Mouse (Mus musculus) urinary bladder, adult 18-20 months (tissue): ENCODE results near the gene C1qtnf3.

Source experiments
- DNase-seq, 2 experiments: peaks; one replicate each; pipeline ENCODE4 v3.0.0; 2022; ENCODE audit warnings: low spot score in 2 of 2, mixed read lengths in 2 of 2

Gene C1qtnf3

DNA sequence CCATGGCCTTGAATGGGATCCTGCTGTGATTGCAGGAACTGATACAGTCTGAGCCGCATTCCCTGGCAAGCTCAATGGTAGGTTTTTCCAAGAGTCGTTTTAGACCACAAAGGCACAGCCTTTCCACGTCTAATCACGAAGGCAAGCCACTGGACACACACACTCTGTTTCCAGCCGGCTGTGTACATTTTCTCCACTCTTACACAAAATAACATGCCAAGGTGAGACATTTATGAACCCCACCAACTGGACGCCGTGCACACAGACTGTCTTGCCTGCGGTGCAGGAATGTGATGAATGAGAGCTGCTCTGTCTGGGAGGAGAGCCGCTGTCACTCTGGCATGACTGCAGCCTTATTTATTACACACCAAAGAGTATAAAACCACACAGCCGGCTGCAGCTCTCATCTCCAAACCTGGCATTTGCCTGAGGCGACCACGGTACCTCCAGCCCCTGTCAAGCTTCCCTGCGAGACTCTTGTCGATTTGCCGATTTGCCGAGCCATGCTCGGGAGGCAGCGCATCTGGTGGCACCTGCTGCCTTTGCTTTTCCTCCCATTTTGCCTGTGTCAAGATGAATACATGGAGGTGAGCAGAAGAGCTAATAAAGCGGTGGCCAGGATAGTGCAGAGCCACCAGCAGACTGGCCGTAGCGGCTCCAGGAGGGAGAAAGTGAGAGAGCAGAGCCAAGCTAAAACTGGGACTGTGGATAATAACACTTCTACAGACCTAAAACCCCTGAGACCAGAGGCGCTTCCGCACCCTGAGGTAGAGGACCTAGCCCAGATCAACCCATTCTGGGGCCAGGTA is at the start of gene C1qtnf3:
C1qtnf3 (plus strand) TSS at position 382 of the 809 bp plus-strand sequence.
- DNase-seq: no peak

DNA sequence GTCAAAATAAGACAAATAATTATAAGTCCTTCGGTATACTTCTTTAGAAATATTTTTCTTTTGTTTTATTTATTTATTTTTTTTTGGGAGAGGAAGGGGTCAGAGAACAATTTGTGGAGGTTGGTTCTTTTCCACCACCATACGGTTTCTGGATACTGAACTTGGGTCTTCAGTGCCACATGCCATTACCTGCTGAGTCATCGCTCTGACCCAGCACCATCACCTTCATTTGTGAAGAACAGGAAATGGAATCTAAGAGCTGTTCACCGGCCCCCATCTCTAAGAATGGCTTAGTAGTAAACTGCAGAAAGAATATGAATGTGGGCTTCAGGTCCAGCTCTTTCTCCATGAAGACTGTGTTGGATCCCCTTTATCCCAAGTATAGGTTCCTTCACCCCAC is 49.8 kb upstream of the C1qtnf3 start:
- no peak for DNase-seq

DNA sequence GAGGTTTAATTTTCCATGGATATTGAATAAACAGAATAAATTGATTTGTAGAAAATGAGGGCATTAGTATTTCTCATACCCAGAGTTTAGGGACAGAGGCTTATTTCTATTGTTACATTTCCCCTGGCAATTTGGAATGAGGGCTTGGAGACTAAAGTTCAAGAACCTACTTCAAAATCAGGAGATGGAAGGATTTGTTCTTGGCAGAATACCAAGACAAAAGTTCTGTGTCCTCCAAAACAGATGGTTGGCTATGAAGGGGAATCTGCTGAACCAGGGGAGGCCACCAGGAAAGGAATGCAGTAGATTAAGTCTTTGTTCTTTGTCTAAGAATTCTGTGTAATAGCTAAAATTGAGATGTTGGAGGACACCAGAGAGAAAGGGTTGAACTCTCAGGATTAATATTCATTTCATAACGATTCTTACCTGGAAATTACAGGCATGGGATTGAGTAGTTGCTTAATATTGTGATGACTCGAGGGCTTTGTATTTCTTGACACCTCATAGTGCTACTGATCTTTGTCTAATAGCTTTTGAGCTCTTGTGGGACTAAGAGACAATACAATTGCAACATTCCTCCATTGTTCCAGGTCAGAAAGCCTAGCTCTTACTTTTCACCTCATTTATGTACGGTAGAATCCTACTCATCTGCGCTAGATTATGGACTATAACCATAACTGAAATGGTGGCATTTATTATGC is 35.4 kb upstream of the C1qtnf3 start:
- no peak for DNase-seq

DNA sequence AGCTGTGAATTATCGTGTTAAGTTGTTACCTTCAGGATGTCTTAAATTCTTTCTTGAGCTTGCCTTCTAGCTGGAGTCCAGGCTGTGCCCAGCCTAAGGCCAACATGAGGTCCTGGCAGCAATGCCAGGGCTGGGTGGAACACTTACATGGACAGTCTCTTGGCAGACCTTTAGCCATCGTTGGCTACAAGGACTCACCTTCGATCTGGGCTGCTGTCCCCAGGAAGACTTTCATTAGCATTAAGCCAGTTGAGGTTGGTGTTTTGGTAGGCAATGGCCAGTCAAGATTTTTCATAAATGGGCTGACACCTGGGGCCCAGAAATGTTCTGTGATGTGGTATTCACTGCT is 34.8 kb upstream of the C1qtnf3 start:
- no peak for DNase-seq

DNA sequence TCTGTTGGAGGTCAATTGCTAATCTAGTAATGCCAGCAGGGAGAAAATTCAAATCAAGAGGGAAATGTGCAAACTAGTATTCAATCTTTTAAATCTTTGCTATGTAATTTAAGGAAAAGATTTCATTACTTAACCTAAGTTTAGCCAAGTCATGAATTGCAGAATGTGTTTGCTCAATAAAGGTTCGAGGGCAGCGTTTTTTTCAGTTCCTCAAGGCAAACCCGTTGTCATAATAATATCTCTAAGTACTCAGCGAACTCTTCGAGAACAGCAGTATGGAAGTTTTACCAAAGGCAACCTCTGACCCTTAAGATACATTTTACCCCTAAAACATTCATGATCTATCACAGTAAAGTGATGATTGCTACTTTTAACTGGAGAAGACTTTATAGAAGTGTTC is 31.9 kb upstream of the C1qtnf3 start:
- DNase-seq: no peak

DNA sequence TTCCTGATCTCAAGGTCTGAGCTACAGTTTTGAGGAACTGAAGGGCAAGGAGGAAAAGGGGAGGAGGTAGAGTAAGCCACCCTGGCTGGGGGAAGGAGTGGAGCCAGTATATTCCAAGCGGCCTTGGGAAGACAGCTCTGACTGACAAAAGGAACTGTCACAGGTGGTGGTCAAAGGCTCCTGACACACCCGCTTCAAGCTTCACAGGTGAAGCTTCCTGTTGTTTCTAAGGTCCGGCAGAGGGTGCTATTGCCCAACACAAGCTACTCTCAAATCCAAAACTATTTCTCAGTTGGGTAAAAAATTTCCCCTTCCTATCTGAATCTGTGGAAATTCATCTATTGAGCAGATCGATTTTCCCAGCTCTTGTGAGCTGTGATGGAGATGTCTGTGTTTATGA is 31.1 kb upstream of the C1qtnf3 start:
- no peak for DNase-seq

DNA sequence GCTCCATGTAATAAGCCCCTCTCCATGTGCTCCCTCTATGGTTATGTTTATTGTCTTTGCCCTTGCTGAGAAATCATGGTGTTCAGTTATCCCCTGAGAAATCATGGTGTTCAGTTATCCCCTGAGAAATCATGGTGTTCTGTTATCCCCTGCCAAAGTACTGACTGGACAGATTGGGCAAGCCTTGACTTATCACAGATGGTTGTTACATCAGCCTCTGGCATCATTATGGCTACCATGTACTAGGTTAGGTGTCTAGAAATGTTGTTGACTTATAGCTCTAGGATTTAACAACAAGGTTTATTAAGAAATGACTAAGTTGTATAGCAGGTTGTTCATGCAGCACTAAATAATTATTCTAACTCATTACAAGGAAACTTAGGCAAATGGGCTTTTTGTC is 30.1 kb upstream of the C1qtnf3 start:
- no peak for DNase-seq

DNA sequence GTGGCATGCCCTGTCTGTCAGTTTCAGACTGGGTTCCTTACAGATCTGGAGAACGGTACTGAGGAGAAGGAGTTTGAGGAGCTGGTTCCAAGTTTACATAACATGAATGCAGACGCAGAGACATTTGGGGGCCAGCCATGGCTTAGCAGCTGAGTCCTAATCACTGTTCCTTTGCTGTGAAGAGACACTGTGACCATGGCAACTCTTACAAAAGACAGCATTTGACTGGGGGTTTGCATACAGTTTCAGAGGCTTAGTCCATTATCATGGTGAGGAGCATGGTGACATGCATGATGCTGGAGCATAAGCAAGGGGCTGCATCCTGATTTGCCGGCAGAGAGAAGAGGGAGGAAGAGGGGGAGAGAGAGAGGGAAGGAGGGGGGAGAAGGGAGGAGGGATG is 29.6 kb upstream of the C1qtnf3 start:
- DNase-seq: no peak

DNA sequence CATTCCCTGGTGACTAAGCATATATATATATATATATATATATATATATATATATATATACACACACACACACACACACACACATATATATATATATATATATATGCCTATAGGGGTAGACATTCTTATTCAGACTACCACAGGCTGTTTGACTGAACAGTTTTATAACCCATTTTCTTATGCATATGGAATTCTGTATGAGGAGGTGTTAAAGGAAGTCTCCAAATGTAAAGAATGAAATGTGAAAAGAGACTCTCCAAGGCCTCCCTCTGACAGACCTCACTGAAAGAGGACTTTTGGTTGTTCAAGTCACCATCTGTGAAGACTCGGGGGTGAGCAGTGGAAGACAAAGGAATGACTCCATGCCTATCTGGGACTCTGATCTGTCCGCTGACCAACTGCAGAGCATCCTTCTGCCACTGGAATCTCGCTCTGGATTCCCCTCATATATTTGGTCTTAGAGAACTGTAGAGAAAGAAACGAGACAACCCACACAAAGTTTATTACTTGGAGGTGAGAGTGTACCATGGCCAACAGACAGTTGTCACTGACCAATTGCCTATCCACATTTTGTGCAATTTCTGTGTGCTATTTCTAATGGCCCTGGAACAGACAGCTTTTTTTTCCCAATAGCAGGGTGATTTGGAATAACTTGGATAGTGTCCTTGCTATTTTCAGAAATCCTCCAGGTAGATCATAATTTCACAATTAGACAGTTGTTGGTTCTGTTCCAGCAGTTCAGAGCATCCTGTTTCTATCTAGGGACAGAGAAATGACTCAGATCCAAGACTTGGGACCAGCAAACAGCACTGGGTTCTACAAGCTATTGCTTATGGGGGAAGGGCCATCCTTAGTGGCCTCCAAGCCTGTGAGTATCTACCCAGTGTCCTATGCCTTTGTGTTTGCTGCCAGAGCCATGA is 28.8 kb upstream of the C1qtnf3 start:
- no peak for DNase-seq

DNA sequence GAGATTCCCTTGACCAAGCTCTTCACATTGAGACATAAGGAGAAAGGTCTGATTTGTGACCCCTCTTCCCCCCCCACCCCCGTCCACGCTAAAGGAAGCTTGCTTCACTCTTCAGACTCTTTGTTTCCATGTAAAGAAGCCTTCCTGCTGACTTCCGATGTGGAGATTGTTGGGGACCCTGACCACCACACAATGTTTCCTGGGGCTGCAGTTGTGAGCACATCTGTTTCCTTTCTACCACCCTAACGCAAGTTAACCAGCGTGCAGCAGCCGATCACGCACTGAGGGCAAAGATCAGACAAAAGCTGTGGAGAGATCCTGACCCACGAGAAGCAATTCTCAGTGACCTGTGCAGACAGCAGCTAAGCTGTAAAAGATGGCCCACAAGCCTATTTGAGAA is 24.8 kb upstream of the C1qtnf3 start:
- DNase-seq: no peak

DNA sequence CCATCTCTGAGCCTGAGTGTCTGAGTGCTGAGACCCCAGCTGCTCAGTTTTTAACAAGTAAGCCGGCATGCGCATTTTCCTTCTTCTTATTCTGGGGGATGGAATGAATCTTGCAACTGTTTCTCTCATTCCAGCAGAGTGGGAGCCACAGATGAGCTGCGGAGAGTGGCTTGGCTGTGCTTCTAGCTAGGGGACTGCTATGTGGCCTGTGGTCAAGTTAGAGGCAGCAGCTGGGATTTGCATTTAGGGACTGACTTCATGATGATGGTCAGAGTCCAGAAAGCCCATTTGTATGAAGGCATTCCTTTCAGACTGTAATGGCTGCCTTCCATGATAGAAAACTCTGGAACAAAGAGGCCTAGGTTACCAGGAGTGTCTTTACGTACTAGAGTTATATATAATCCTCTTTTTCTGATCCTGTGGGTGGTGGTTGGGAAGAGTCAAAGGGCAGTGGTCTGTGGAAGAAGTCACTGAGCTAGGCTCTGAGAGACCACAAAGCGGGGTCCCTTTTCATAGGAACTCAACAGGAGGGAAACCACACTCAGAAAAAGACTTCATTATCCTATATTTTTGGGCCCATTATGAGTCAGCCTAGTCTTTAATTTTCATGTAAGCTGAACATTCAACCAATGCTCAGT is 23.4 kb upstream of the C1qtnf3 start:
- no peak for DNase-seq

DNA sequence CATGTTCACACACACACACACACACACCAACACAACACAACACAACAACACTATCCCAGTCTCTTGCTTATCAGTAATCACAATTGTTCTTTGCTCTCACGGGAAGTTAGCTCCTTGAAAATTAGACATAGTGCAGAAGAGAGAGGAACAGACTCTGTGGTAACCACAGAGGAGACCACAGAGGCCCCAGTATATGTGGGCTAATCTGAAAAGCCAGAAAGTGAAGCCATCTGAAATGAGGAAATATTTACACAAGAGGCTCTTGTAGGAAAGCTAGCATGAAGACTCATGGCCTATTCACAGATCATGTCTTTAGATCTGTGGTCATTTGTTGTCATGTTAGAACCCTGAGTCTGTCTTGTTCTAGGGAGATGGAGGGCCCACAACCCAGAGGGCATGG is 18.2 kb upstream of the C1qtnf3 start:
- no peak for DNase-seq

DNA sequence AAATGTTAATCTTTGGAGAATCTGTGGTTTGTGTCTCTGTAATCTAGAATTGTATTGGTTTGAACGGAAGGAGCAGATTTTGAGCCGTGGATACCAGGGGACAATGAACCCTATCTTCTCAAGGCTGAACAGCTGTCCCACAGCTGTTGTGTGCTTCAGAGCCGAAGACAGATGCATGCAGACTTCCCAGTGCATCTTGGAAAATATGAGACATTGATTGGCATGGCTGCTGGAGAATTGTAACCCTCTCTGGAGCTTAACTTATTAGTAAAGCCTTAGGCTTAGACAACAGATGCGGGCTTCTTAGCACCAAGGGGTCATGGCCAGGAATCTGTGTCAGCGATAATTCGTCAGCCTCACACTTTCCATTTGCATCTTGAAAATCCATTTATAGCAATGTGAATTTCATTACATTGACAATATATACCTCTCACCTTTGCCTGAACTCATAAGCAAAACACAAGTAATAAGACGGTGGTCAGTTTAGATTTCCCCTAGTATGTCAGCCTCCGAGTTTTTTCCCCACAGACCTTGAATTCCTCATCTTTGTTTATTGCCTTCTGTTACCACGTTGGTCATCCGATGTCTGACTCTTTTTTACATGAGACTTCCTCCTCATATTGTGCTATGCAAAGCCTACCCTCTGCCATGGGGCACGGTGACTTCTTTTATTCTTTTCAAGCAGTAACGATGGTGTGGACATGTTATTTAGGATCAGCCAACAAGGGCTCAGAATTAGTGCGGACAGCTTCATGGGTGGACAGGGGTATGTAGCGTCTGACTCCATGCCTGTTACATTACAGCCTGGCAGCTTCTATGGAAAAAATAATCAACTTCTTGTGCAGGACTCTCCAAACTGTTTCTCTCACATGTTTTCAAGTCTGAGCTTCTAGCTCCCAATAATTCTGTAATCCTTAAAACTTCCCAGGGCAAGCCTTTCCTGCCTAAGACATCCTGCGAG is 11.7 kb upstream of the C1qtnf3 start:
- DNase-seq: no peak

DNA sequence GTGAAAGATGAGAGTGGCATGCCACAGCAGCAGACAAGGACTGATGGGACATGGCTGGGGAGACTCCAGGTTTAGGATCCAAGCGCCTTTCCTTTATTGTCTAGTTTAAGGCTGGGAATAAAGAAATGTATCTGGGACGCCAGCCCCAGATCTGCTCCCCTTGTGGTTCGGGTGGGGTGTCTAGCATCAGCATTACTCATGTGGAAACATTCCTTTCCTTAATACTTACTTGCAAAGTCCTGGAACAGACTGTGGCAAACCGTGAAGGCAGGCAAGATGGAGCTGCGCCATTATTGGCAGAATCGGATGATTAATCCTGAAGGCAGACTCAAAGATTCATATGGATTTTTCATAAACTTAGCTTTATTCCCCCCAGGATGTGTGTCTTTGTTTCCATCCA is 10.2 kb upstream of the C1qtnf3 start:
- DNase-seq: no peak

DNA sequence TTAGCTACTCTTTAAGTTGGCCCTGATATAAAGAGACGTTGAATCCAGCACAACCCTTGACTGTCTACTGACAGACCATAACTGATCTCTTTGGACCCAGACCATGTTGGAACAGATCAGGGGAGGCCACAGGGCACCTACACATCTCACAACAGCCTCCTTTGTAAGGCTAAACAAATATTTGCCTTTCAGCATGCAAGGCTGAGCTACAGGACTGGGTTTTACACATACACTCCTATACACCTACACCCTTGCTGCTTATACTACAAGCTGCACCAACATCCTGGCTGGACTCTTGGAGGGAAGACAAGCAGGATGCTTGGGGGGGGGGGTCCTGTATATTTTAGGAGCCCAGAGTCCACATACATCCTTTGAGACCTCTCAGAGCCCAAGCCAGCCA is 4.3 kb upstream of the C1qtnf3 start:
- no peak for DNase-seq

DNA sequence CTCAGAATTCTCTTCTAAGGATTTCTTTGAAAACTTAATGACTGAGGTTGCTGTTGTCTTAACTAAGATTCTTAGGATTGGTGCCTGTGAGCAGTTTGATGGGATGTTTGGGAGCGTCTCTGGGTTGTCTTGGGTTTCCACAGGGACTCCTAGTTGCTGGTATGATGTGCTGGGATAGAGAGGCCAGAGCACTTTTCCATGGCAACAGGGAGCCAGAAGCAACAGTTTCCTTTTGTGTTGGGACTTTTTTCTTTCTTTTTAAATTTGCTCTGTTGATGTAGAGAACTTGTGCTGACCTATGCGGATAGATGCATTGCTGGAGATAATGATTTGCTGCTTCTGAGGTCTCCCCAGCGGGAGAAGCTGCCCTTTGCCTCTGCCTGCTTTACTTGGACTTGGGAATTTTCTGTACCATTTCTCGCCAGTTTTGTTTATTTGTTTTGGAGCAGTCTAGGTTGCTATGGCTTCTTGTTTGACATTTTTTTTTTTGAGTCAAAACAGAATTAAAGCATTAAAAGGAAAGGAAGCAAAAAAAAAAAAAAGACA is 701 bp downstream of the C1qtnf3 start:
- DNase-seq: no peak

DNA sequence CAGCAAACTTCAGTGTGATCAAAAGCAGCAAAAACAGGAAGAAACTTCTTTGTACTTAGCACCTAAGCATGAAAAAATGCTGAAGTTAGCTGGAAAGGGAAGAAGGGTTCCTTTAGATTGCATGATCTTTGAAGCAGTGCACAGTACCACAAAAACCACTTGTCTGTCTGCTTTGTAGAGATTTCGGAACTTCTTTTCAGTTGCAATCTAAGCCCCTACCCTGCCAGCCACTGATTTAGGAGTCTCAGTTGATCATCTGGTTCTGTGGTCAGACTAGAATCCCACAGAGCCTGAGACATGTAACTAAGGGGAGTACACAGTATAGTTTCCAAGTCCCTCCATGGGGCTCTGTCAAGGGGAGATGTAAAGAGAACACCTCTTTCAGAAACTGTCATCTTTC is 1.3 kb downstream of the C1qtnf3 start:
- no peak for DNase-seq

DNA sequence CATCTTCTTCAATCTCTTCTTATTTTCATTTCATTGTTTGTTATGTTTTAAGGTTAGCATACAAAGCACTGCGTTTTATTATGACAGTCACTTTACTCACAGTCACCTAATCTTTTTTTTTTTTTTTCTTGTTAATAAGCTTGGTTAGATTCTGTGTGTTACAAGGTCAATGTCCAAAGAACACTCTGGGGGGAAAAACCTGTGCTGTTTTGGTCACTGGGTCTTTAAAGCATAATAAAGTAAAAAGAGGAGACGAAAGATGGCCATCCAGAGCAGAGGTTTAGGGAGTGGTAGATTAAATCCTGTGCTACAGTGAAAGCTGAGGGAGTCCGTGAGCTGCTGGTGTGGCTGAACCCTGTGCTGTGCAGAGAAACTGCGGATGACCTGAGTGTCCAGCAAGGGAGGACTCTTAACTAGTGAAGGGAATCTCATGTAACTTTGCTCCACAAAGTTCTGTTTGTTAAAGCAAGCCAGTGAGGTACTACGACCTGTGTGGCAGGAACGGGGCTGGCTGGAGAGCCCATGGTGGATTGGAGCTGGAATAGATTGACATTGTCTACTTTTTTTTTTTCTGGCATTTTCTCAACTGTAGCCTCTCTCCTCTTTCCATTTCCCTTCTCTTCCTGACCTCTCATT is 2.4 kb downstream of the C1qtnf3 start:
- DNase-seq: no peak

DNA sequence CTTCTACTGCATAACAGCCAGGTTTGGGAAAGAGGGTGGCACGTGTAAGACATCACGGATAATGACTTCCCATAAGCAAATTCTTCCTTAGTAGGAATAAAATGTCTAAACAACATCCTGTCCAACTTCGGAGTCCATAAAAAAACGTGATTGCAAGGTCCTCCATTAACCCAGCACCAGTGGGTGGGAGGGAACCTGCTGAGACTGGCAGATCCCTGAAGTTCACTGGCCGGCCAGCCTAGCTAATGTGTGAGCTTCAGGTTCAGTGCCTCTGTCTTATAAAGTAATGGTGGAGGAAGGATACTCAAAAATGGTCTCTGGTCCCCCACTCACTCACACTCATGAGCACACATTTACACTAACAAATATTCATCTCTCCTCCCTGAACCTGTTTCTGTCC is 3.0 kb downstream of the C1qtnf3 start:
- no peak for DNase-seq

DNA sequence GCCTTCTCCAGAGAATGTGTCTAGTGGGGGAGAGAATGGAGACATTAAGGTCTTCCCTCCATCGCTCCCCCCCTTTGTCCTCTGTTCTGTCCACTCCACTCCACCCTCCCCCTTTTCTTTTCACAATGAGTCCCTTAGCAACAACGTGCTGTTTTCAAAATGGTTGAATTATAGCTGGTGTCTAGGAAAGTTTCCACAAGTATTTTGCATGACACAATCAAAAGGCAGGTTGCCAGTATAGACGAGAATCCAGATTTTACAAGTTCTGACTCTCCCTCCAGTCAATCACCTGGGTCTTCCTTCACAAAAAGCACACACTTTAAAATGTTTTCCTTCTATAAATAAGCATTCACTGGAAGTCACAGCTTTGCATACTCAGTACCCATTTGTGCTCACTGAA is 4.6 kb downstream of the C1qtnf3 start:
- no peak for DNase-seq
